Mouse (Mus musculus) brain, embryonic 14.5 days (tissue): ENCODE data around the gene Orai1. TPM values are rescaled to one million over a fixed set of nuclear protein-coding genes. Genes with fewer than 3 reads are reported as not detected.

Experiments
- DNase-seq: peaks from one replicate; pipeline ENCODE4 v3.0.0-alpha.2; 2011; ENCODE audit warnings: low read depth
- CTCF ChIP-seq: fragments of 200-500 bp; IDR thresholded peaks from 2 replicates; pipeline ENCODE4 v1.5.1; 2012; ENCODE audit warnings: inconsistent platforms, mild to moderate bottlenecking, moderate library complexity, borderline replicate concordance; ENCODE audit not compliant: insufficient read depth, insufficient read length; ENCODE audit errors: extremely low read depth
- POLR2A ChIP-seq: fragments of 200-500 bp; IDR thresholded peaks from 2 replicates; pipeline ENCODE4 v1.6.1; 2012; ENCODE audit warnings: mild to moderate bottlenecking, inconsistent platforms, borderline replicate concordance; ENCODE audit not compliant: poor library complexity, insufficient read depth, insufficient read length, severe bottlenecking; ENCODE audit errors: extremely low read depth
- polyA plus RNA-seq: library from polyadenylated mRNA; depleted of rRNA; stranded (reverse); fragments of >200 nt; gene quantifications from 2 replicates; pipeline ENCODE4 v1.2.3, GENCODE M21; 2012; rRNA removed

Orai1 gene
- polyA plus RNA-seq, 1 experiment, result 21.2 TPM

DNA sequence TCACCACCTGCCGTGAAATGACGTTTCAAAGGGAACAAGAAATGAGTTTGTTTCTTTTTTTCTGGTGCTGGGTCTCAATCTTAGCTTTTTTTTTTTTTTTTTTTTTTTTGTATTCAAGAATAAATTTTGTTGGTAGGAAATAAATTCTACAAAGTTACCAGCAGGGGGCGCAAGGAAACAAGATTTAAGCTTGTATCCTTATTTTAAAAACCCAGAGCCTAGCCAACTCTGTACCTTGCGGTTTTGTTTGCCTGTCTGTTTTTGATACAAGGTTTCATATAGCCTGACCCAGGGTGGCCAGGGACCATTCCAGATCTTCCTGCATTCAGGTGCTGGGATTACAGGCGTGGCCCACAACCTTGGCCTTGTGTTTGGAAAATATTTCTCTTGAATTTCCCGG lies 49.3 kb downstream of the Orai1 start:
- DNase-seq, result peak; percentile 95
- TF ChIP-seq CTCF (peak; percentile 23; the same call in 1 of the 2 replicates), POLR2A (no peak)

DNA sequence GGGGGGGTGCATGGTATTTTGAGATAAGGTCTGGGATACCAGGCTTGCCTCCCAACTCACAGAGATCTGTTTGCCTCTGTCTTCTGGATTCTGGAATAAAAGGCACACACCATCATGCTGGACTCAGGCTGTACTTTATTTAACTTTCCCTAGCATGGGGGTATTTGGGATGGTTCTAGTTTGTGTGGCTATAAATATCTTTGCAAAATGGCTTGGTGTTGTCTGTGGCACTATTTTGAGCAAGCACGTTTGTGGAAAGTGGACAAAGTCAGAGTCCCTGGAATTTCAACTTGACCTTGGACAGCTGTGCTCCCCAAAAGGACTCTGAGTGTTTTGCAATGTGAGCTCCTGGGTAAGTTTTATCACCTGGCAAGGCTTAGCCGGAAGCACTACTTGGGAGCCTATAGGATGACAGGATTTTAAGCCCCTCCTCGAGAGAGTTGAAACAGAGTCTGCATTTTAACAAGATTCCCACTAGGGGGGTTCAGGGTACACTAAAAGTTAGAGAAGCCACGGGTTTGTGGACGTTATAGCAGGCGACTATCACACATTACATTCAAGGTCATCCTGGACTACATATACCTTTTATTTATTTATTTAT lies 52.6 kb downstream of the Orai1 start:
- TF ChIP-seq POLR2A (no peak), CTCF (peak; percentile 18; the same call in 1 of the 2 replicates)
- DNase-seq, result peak; percentile 54

DNA sequence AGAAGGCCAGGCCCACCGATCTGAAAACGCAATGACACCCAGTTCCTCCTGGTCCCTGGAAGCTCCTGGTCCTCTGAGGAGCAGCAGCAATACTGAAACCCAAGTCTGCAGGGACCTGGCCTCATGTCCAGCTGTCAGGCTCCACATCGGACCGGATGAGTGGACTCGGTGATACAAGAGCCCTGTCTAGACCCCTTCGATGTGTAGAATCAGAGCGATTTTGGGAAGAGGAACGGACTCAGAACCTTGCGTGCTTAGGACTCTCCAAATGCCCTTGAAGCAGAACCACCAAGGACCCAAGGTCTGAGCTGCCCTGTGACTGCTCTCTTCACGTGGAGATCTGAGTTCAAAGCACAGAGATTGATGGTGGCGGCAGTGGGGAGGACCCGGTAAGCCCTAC lies 53.2 kb downstream of the Orai1 start, which contains the start of gene Tmem120b:
Gene Tmem120b (plus strand): TSS at position 301 of the 400 bp plus-strand sequence.
- DNase-seq, result no peak
- TF ChIP-seq POLR2A (no peak), CTCF (no peak)

DNA sequence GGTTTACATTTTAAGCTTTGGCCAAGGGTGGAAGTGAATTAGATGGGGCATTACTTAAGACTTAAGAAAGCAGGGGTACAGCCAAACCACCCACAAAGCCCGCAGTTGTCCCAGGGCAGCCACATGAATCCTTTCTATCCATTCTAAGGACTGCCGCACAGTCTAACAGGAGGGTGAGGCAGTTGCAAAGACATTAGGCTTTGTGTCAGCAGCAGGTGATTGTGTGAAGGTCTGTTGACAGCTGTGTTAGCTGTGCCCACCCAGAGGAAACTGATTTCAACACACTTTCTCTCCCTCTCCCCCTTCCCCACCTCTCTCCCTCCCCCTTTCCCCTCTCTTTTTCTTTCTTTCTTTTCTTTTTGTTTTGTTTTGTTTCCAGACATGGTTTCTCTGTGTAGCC lies 53.8 kb downstream of the Orai1 start:
- no peak for DNase-seq
- TF ChIP-seq POLR2A (no peak), CTCF (no peak)

DNA sequence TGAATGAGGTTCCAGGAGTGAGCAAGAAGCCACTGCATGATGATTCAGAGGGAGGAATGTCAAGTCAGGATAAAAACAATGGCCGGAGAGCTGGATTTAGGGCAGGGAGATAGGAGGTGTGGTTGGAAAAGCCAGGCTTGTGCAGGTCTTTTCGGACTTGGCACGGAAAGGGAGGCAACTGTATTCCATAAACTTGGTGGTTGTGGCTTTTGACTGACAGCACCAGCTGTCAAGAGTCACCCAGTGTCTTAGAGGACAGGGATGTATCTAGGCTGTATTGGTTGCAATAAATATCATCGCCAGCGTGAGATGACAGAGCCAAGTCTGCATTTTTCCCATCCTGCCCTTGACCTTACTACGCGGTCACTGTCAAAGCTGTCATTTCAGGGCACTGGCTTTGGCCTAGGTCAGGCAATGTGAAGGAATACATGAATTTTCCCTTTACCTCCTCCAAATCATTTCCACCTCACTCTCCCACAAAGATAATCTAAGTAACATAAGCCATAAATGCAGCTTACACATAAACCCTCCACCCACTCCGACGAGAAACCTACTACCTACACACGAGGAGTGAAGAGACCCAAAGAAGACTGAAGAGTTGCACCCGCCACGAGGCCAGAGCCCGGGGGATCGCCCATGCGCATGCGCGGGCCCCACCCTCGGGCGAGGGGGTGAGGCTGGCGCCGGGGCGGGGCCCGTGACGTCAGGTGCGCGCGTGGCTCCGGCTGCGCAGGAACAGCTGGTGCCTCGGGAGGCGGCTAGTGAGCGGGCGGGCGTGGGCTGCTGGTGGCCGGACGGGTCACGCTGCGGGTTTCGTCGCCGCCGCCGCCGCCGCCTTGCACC lies 60.9 kb downstream of the Orai1 start:
- peak; percentile 96 for DNase-seq

DNA sequence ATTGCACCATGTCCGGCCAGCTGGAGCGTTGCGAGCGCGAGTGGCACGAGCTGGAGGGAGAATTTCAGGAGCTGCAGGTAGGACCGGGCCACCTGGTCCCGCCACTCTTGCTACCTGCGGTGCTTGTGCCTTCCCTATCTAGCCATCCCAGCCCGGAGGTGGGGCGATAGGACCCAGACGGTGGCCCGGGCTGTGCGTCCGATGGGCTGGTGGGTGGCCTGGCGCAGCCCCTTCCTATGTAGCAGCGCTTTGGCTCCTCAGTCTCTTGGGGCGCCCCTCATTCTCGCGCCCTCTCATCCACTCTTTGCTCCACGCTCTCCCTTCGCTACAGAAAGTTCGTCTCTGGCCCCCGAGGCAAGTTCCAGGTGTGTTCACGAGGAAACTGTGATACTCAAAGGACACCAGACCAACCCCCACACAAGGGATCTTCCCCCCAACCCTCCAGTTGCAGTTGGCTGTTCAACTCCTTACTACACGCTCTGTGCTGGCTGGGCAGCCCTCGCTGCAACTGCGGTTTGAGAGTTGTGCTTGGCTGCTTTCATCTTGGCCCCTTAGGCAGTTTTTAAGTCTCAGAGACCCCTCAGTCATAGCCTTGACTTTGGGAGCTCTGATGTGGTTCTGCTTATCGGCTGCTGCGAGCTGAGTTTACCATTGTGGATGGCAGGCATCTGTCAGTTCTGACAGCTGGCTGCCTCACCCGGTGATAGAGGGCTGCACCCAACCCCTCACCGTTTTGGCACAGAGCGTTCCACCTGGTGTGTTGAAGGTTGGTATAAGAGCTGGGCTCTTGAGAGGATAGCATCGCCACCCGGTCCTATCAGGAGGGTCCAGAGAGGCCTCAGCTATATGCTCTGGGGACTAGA lies 61.8 kb downstream of the Orai1 start:
- DNase-seq, result peak; percentile 68
- TF ChIP-seq CTCF (no peak), POLR2A (no peak)

More for the DNA sequence above, 60.9 kb downstream of the Orai1 start:
- TF ChIP-seq POLR2A, result peak; percentile 60
- no peak for TF ChIP-seq CTCF

DNA sequence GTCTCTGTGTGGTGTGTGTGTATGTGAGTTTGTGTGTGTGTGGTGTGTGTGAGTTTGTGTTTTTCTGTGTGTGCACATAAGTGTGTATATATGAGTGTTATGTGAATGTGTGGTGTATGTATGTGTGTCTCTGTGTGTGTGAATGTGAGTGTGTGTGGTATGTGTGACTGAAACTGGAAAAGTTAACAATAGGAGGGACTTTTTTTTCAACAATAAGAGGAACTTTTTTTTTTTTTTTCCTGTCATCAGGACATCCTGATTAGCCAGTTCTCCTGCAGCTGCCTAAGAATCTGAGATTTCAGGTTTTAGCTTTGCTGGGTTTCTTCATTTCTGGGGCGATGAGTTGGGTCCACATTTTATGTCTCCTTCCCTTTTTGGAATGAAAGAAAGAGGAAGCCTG lies 64.7 kb downstream of the Orai1 start:
- DNase-seq, result no peak
- TF ChIP-seq CTCF, result no peak
- TF ChIP-seq POLR2A, result no peak

DNA sequence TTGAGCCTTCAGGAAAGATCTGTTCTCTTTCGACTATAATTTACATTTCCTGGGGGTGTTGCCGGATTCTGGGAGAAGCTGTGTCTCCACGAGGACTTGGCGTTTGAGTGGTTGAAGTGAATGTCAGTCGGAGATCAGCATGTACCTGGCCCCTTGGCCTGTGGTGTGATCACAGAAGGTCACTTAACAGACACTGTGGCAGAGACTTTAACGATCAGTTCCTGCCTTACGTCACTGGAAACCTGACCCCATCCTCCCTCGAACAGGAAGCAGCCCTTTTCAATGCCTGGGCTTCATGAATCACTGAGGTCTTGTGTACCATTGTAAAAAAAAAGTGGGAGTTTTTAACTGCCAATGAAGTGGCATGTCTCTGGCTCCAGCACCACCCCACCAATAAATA lies 65.2 kb downstream of the Orai1 start:
- TF ChIP-seq CTCF (no peak), POLR2A (no peak)
- no peak for DNase-seq

Other genes starting within 250 kb of the Orai1 start
- gene Camkk2, start 235.7 kb upstream of the Orai1 start, polyA plus RNA-seq, result 53.0 and 59.7 TPM in 2 replicates
- 621 and 683 TPM in 2 replicates for gene Anapc5, start 193.7 kb upstream of the Orai1 start, polyA plus RNA-seq
- gene Rnf34, start 165.0 kb upstream of the Orai1 start, polyA plus RNA-seq, result 30.9 and 33.1 TPM in 2 replicates
- 81.7 and 102 TPM in 2 replicates for gene Kdm2b, start 25.3 kb upstream of the Orai1 start, polyA plus RNA-seq
- gene Morn3, start 31.9 kb downstream of the Orai1 start, polyA plus RNA-seq, result 0.16 and 0.59 TPM in 2 replicates
- 13.9 and 16.0 TPM in 2 replicates for gene Tmem120b, start 53.3 kb downstream of the Orai1 start, polyA plus RNA-seq
- 9.3 and 11.0 TPM in 2 replicates for gene Rhof, start 117.6 kb downstream of the Orai1 start, polyA plus RNA-seq
- 7.3 and 21.0 TPM in 2 replicates for gene Setd1b, start 127.1 kb downstream of the Orai1 start, polyA plus RNA-seq
- gene Psmd9, start 154.3 kb downstream of the Orai1 start, polyA plus RNA-seq, result 36.2 and 41.2 TPM in 2 replicates
- gene Hpd, start 167.7 kb downstream of the Orai1 start, polyA plus RNA-seq, result not detected in 2 replicates
- gene Wdr66, start 237.0 kb downstream of the Orai1 start, polyA plus RNA-seq, result 2.1 and 2.7 TPM in 2 replicates